Mouse (Mus musculus): ENCODE measurements around the gene Narfl.

DNA sequence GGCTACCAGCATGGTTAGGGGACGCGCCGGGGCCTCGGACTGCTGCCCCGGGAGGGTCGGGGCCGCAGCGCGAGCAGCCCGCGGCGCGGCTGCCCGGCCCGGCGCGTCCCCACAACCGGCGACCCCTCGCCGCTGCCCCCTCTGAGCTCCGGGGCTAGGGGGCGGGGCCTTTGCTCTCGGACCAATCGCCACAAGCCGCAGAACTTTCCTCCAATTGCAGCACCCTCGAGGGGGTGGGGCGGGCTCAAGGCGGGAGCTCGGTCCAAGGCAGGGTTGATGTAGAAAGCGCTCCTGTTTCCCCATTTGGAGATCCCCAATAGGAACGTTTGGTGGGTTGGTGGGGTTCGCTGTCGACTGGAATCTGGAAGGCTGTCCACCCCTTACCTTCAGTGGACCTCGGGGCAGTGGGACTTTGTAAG lies 23.4 kb downstream of the Narfl start, which contains the start of gene Metrn:
- TF ChIP-seq CTCF (IDR thresholded peaks at IDR 0.05; ENCODE audit: control insufficient read depth, insufficient read depth, insufficient replicate concordance, low read depth, low read length) (no peak), POLR2A (IDR thresholded peaks at IDR 0.05; ENCODE audit: control insufficient read depth, low read depth, low read length) (peak; percentile 12; the same call in 1 of the 2 replicates)

Data from testis, adult 2 months (tissue).